Mouse (Mus musculus) limb, embryonic 15.5 days (tissue): ENCODE results near the gene Pigl. TPM values are rescaled to one million over a fixed set of nuclear protein-coding genes. Genes with fewer than 3 reads are reported as not detected.

ENCODE experiments used
- ATAC-seq: fragments of 200-750 bp; cut with Nextera tagmentation; 2 replicates; pipeline ENCODE4 v1.8.0; 2017; ENCODE audit warnings: low read depth, moderate TSS enrichment; ENCODE audit not compliant: insufficient number of reproducible peaks, low FRiP score, low TSS enrichment
- H3K27ac ChIP-seq: fragments of 300-500 bp; sonication (generic); 2 replicates; pipeline ENCODE4 v1.5.1; 2015; ENCODE audit warnings: moderate library complexity, mild to moderate bottlenecking, inconsistent platforms
- H3K27me3 ChIP-seq: fragments of 300-500 bp; sonication (generic); 2 replicates; pipeline ENCODE4 v1.6.1; 2015; ENCODE audit warnings: inconsistent platforms
- H3K36me3 ChIP-seq: fragments of 300-500 bp; sonication (generic); 2 replicates; pipeline ENCODE4 v1.6.1; 2015; ENCODE audit warnings: inconsistent platforms
- H3K4me1 ChIP-seq: fragments of 300-500 bp; sonication (generic); 2 replicates; pipeline ENCODE4 v1.6.1; 2015; ENCODE audit warnings: inconsistent platforms
- H3K4me2 ChIP-seq: fragments of 300-500 bp; sonication (generic); 2 replicates; pipeline ENCODE4 v1.6.1; 2015; ENCODE audit warnings: mild to moderate bottlenecking, inconsistent platforms
- H3K4me3 ChIP-seq: fragments of 300-500 bp; sonication (generic); 2 replicates; pipeline ENCODE4 v1.5.1; 2015; ENCODE audit warnings: mild to moderate bottlenecking, inconsistent platforms
- H3K9ac ChIP-seq: fragments of 300-500 bp; sonication (generic); 2 replicates; pipeline ENCODE4 v1.6.1; 2015; ENCODE audit warnings: inconsistent platforms
- H3K9me3 ChIP-seq: fragments of 300-500 bp; sonication (generic); 2 replicates; pipeline ENCODE4 v1.6.1; 2016; ENCODE audit warnings: inconsistent platforms
- WGBS: fragments of 180-500 bp; shearing (Covaris S2); methylation state at CpG from one replicate; pipeline ENCODE4 v1.1.7; 2015; 5-methylcytosine and 5-hydroxymethylcytosine counted together
- polyA plus RNA-seq: library from polyadenylated mRNA; unstranded; fragments of >200 nt; fragmentation: Nextera tagmentation; extraction: Ambion mirVana; gene quantifications from 2 replicates; pipeline ENCODE4 v1.2.1, GENCODE M21; 2015

Gene Pigl
- polyA plus RNA-seq, 1 experiment from 2014 or later = 7.3 TPM

GRCm38 (mm10) chr11:62551226-62552119 is 93.2 kb downstream of the Pigl start:
- peaks cover 20% of the 10 kb centered on the region; the same call in 1 of the 2 replicates for H3K36me3 ChIP-seq
- under 1% methylated on average over 58 of the region's 58 CpGs for WGBS
- H3K9me3 ChIP-seq = no peaks in the 10 kb centered on the region
- no peaks in the 10 kb centered on the region for H3K27me3 ChIP-seq
- peak; percentile 86 for ATAC-seq
- peak overlapping the region; percentile 62 for H3K9ac ChIP-seq
- peak overlapping the region; percentile 39 for H3K4me2 ChIP-seq
- peak overlapping the region; percentile 65 for H3K4me3 ChIP-seq
- H3K27ac ChIP-seq = peak overlapping the region; percentile 98
- H3K4me1 ChIP-seq = peaks cover 26% of the 10 kb centered on the region

- Histone ChIP-seq H3K27me3 (no peaks in the 10 kb centered on the region), H3K9ac (no peak overlapping the region), H3K4me3 (peak overlapping the region; percentile 39), H3K4me1 (peaks cover 26% of the 10 kb centered on the region), H3K27ac (no peak overlapping the region), H3K4me2 (peak overlapping the region; percentile 68), H3K36me3 (peaks cover 20% of the 10 kb centered on the region; the same call in 1 of the 2 replicates), H3K9me3 (no peaks in the 10 kb centered on the region)
- WGBS = 35% methylated on average over 1 of the region's 1 CpGs
- no peak for ATAC-seq
These were observed 94.9 kb downstream of the Pigl start for GRCm38 (mm10) chr11:62553186-62553585.

GRCm38 (mm10) chr11:62553633-62554032 is 95.4 kb downstream of the Pigl start:
- no peaks in the 10 kb centered on the region for H3K9me3 ChIP-seq
- 78% methylated on average over 5 of the region's 5 CpGs for WGBS
- no peak overlapping the region for H3K9ac ChIP-seq
- peak overlapping the region; percentile 68 for H3K4me2 ChIP-seq
- ATAC-seq = no peak
- no peaks in the 10 kb centered on the region for H3K27me3 ChIP-seq
- H3K4me1 ChIP-seq = peaks cover 26% of the 10 kb centered on the region
- H3K4me3 ChIP-seq = peak overlapping the region; percentile 39
- no peak overlapping the region for H3K27ac ChIP-seq
- H3K36me3 ChIP-seq = peaks cover 20% of the 10 kb centered on the region; the same call in 1 of the 2 replicates

- H3K36me3 ChIP-seq = peaks cover 20% of the 10 kb centered on the region; the same call in 1 of the 2 replicates
- H3K27ac ChIP-seq = no peak overlapping the region
- no peak overlapping the region for H3K9ac ChIP-seq
- 69% methylated on average over 5 of the region's 5 CpGs for WGBS
- H3K4me2 ChIP-seq = peak overlapping the region; percentile 68
- no peaks in the 10 kb centered on the region for H3K27me3 ChIP-seq
- no peak for ATAC-seq
- H3K4me1 ChIP-seq = peaks cover 30% of the 10 kb centered on the region
- H3K4me3 ChIP-seq = peak overlapping the region; percentile 39
- H3K9me3 ChIP-seq = no peaks in the 10 kb centered on the region
These were observed 96.0 kb downstream of the Pigl start for GRCm38 (mm10) chr11:62554163-62554855.

GRCm38 (mm10) chr11:62554934-62555517 is 96.8 kb downstream of the Pigl start:
- Histone ChIP-seq H3K36me3 (peaks cover 20% of the 10 kb centered on the region; the same call in 1 of the 2 replicates), H3K4me3 (peak overlapping the region; percentile 39; the same call in 1 of the 2 replicates), H3K4me2 (no peak overlapping the region), H3K27me3 (no peaks in the 10 kb centered on the region), H3K9ac (no peak overlapping the region), H3K9me3 (no peaks in the 10 kb centered on the region), H3K27ac (peak overlapping the region; percentile 33; the same call in 1 of the 2 replicates), H3K4me1 (peaks cover 26% of the 10 kb centered on the region)
- ATAC-seq = no peak

- ATAC-seq = no peak
- Histone ChIP-seq H3K27ac (0 out of 2 replicates have a peak overlapping the region, but pooled peaks have one; percentile 33), H3K9ac (no peak overlapping the region), H3K4me2 (no peak overlapping the region), H3K27me3 (no peaks in the 10 kb centered on the region), H3K4me1 (peaks cover 31% of the 10 kb centered on the region), H3K4me3 (no peak overlapping the region), H3K36me3 (peaks cover 20% of the 10 kb centered on the region; the same call in 1 of the 2 replicates), H3K9me3 (no peaks in the 10 kb centered on the region)
These were observed 97.7 kb downstream of the Pigl start for GRCm38 (mm10) chr11:62555896-62556412.

GRCm38 (mm10) chr11:62557205-62557604 is 98.9 kb downstream of the Pigl start:
- H3K4me2 ChIP-seq = no peak overlapping the region
- ATAC-seq = no peak
- H3K27ac ChIP-seq = no peak overlapping the region
- 59% methylated on average over 5 of the region's 5 CpGs for WGBS
- peaks cover 31% of the 10 kb centered on the region for H3K4me1 ChIP-seq
- H3K36me3 ChIP-seq = peaks cover 20% of the 10 kb centered on the region; the same call in 1 of the 2 replicates
- no peaks in the 10 kb centered on the region for H3K27me3 ChIP-seq
- no peaks in the 10 kb centered on the region for H3K9me3 ChIP-seq
- H3K4me3 ChIP-seq = no peak overlapping the region
- no peak overlapping the region for H3K9ac ChIP-seq

- peaks cover 30% of the 10 kb centered on the region for H3K4me1 ChIP-seq
- no peaks in the 10 kb centered on the region for H3K27me3 ChIP-seq
- H3K4me2 ChIP-seq = no peak overlapping the region
- H3K9me3 ChIP-seq = no peaks in the 10 kb centered on the region
- no peak for ATAC-seq
- H3K36me3 ChIP-seq = peaks cover 18% of the 10 kb centered on the region; the same call in 1 of the 2 replicates
- 49% methylated on average over 2 of the region's 2 CpGs for WGBS
- no peak overlapping the region for H3K9ac ChIP-seq
- H3K27ac ChIP-seq = no peak overlapping the region
- H3K4me3 ChIP-seq = no peak overlapping the region
These were observed 99.9 kb downstream of the Pigl start for GRCm38 (mm10) chr11:62558152-62558551.

GRCm38 (mm10) chr11:62558961-62559646 is 100.8 kb downstream of the Pigl start:
- Histone ChIP-seq H3K4me1 (peaks cover 20% of the 10 kb centered on the region), H3K9me3 (no peaks in the 10 kb centered on the region), H3K9ac (no peak overlapping the region), H3K4me2 (no peak overlapping the region), H3K27ac (no peak overlapping the region), H3K36me3 (peaks cover 9% of the 10 kb centered on the region; the same call in 1 of the 2 replicates), H3K4me3 (no peak overlapping the region), H3K27me3 (no peaks in the 10 kb centered on the region)
- no peak for ATAC-seq
- WGBS = 48% methylated on average over 6 of the region's 6 CpGs

GRCm38 (mm10) chr11:62560463-62561016 is 102.3 kb downstream of the Pigl start:
- Histone ChIP-seq H3K27ac (no peak overlapping the region), H3K9ac (peak overlapping the region; percentile 8; the same call in 1 of the 2 replicates), H3K4me1 (peaks cover 9% of the 10 kb centered on the region), H3K27me3 (no peaks in the 10 kb centered on the region), H3K36me3 (no peaks in the 10 kb centered on the region), H3K4me3 (peak overlapping the region; percentile 32), H3K4me2 (peak overlapping the region; percentile 53), H3K9me3 (no peaks in the 10 kb centered on the region)
- 27% methylated on average over 43 of the region's 43 CpGs for WGBS
- ATAC-seq = no peak

- ATAC-seq = no peak
- H3K4me1 ChIP-seq = peaks cover 9% of the 10 kb centered on the region
- no peaks in the 10 kb centered on the region for H3K9me3 ChIP-seq
- H3K4me3 ChIP-seq = no peak overlapping the region
- WGBS = 87% methylated on average over 2 of the region's 2 CpGs
- H3K36me3 ChIP-seq = no peaks in the 10 kb centered on the region
- H3K27me3 ChIP-seq = no peaks in the 10 kb centered on the region
- H3K4me2 ChIP-seq = no peak overlapping the region
- H3K9ac ChIP-seq = no peak overlapping the region
- no peak overlapping the region for H3K27ac ChIP-seq
These were observed 105.3 kb downstream of the Pigl start for GRCm38 (mm10) chr11:62563590-62563989.
